Mouse (Mus musculus): ENCODE results near the gene Id3. TPM values are rescaled to one million over a fixed set of nuclear protein-coding genes. Genes with fewer than 3 reads are reported as not detected.
"Not testable (repeated sequence)": the region's sequence is repeated elsewhere in the genome, so short reads cannot be mapped to it uniquely, and the experiment has no call there.

The Id3 gene
- polyA plus RNA-seq (2014; fragmentation: Nextera tagmentation; extraction: Ambion mirVana): 404 and 407 TPM in 2 replicates

- peak within 1 kb of the TSS; percentile 90 for H3K4me3 ChIP-seq (ENCODE audit: low read depth, low read length)
- DNase-seq (ENCODE audit: low spot score) (peak; percentile 99), ATAC-seq (ENCODE audit: low read depth) (peak; percentile 88)
- under 1% methylated on average over 39 of the region's 39 CpGs for WGBS
- no peaks in the 10 kb centered on the region for H3K27me3 ChIP-seq (replicated peaks; ENCODE audit: control insufficient read depth, insufficient read depth, low read length)
- peak within 1 kb of the TSS; percentile 94 for H3K9ac ChIP-seq (ENCODE audit: low read depth, low read length)
- H3K9me3 ChIP-seq (ENCODE audit: control insufficient read depth, low read length): no peaks in the 10 kb centered on the region
- peaks cover 13% of the 10 kb centered on the region; the same call in 1 of the 2 replicates for H3K36me3 ChIP-seq (ENCODE audit: control insufficient read depth, insufficient read depth, low read length)
- peaks cover 53% of the 10 kb centered on the region for H3K4me1 ChIP-seq (ENCODE audit: control insufficient read depth, insufficient read depth, low read length)
- H3K27ac ChIP-seq (replicated peaks; ENCODE audit: low read depth, low read length): peak within 1 kb of the TSS; percentile 97
- peak within 1 kb of the TSS; percentile 63 for H3K4me2 ChIP-seq (ENCODE audit: low read depth, low read length)
Observed at GRCm38 (mm10) chr4:136143193-136143976, at the start of gene Id3. Gene Id3 (plus strand): TSS chr4:136143497.

GRCm38 (mm10) chr4:136094519-136095219 lies 48.6 kb upstream of the Id3 start:
- no peak for DNase-seq (ENCODE audit: low spot score)
- Histone ChIP-seq H3K4me1 (ENCODE audit: control insufficient read depth, insufficient read depth, low read length) (no peaks in the 10 kb centered on the region), H3K27ac (replicated peaks; ENCODE audit: low read depth, low read length) (no peak overlapping the region), H3K9ac (ENCODE audit: low read depth, low read length) (no peak overlapping the region), H3K36me3 (ENCODE audit: control insufficient read depth, insufficient read depth, low read length) (no peaks in the 10 kb centered on the region), H3K9me3 (ENCODE audit: control insufficient read depth, low read length) (peaks cover 7% of the 10 kb centered on the region; the same call in 1 of the 2 replicates), H3K27me3 (replicated peaks; ENCODE audit: control insufficient read depth, insufficient read depth, low read length) (no peaks in the 10 kb centered on the region), H3K4me2 (ENCODE audit: low read depth, low read length) (no peak overlapping the region), H3K4me3 (ENCODE audit: low read depth, low read length) (no peak overlapping the region)
- 74% methylated on average over 18 of the region's 18 CpGs for WGBS
- no peak for ATAC-seq (ENCODE audit: low read depth)

GRCm38 (mm10) chr4:136095490-136096105 lies 47.7 kb upstream of the Id3 start:
- Histone ChIP-seq H3K9me3 (ENCODE audit: control insufficient read depth, low read length) (peaks cover 7% of the 10 kb centered on the region; the same call in 1 of the 2 replicates), H3K4me3 (ENCODE audit: low read depth, low read length) (no peak overlapping the region), H3K4me1 (ENCODE audit: control insufficient read depth, insufficient read depth, low read length) (no peaks in the 10 kb centered on the region), H3K4me2 (ENCODE audit: low read depth, low read length) (no peak overlapping the region), H3K27me3 (replicated peaks; ENCODE audit: control insufficient read depth, insufficient read depth, low read length) (no peaks in the 10 kb centered on the region), H3K36me3 (ENCODE audit: control insufficient read depth, insufficient read depth, low read length) (no peaks in the 10 kb centered on the region), H3K27ac (replicated peaks; ENCODE audit: low read depth, low read length) (no peak overlapping the region), H3K9ac (ENCODE audit: low read depth, low read length) (no peak overlapping the region)
- ATAC-seq (ENCODE audit: low read depth) (no peak), DNase-seq (ENCODE audit: low spot score) (no peak)
- 70% methylated on average over 9 of the region's 9 CpGs for WGBS

GRCm38 (mm10) chr4:136096446-136097113 lies 46.7 kb upstream of the Id3 start:
- H3K27me3 ChIP-seq (replicated peaks; ENCODE audit: control insufficient read depth, insufficient read depth, low read length): no peaks in the 10 kb centered on the region
- H3K9ac ChIP-seq (ENCODE audit: low read depth, low read length): no peak overlapping the region
- H3K4me3 ChIP-seq (ENCODE audit: low read depth, low read length): no peak overlapping the region
- H3K4me2 ChIP-seq (ENCODE audit: low read depth, low read length): no peak overlapping the region
- no peaks in the 10 kb centered on the region for H3K4me1 ChIP-seq (ENCODE audit: control insufficient read depth, insufficient read depth, low read length)
- no peaks in the 10 kb centered on the region for H3K36me3 ChIP-seq (ENCODE audit: control insufficient read depth, insufficient read depth, low read length)
- H3K27ac ChIP-seq (replicated peaks; ENCODE audit: low read depth, low read length): no peak overlapping the region
- peaks cover 7% of the 10 kb centered on the region; the same call in 1 of the 2 replicates for H3K9me3 ChIP-seq (ENCODE audit: control insufficient read depth, low read length)
- 65% methylated on average over 11 of the region's 11 CpGs for WGBS
- DNase-seq (ENCODE audit: low spot score) (no peak), ATAC-seq (ENCODE audit: low read depth) (no peak)

GRCm38 (mm10) chr4:136098446-136098845 lies 44.9 kb upstream of the Id3 start:
- no peak for DNase-seq (ENCODE audit: low spot score)

GRCm38 (mm10) chr4:136100396-136101070 lies 42.8 kb upstream of the Id3 start:
- Histone ChIP-seq H3K9ac (ENCODE audit: low read depth, low read length) (no peak overlapping the region), H3K36me3 (ENCODE audit: control insufficient read depth, insufficient read depth, low read length) (no peaks in the 10 kb centered on the region), H3K4me3 (ENCODE audit: low read depth, low read length) (no peak overlapping the region), H3K9me3 (ENCODE audit: control insufficient read depth, low read length) (no peaks in the 10 kb centered on the region), H3K27me3 (replicated peaks; ENCODE audit: control insufficient read depth, insufficient read depth, low read length) (no peaks in the 10 kb centered on the region), H3K4me2 (ENCODE audit: low read depth, low read length) (no peak overlapping the region), H3K4me1 (ENCODE audit: control insufficient read depth, insufficient read depth, low read length) (peaks cover 10% of the 10 kb centered on the region), H3K27ac (replicated peaks; ENCODE audit: low read depth, low read length) (no peak overlapping the region)
- ATAC-seq (ENCODE audit: low read depth) (no peak), DNase-seq (ENCODE audit: low spot score) (no peak)
- WGBS: 66% methylated on average over 12 of the region's 12 CpGs

More at GRCm38 (mm10) chr4:136098446-136098845, 44.9 kb upstream of the Id3 start:
- Histone ChIP-seq H3K27me3 (replicated peaks; ENCODE audit: control insufficient read depth, insufficient read depth, low read length) (no peaks in the 10 kb centered on the region), H3K9ac (ENCODE audit: low read depth, low read length) (no peak overlapping the region), H3K4me1 (ENCODE audit: control insufficient read depth, insufficient read depth, low read length) (no peaks in the 10 kb centered on the region), H3K4me2 (ENCODE audit: low read depth, low read length) (no peak overlapping the region), H3K36me3 (ENCODE audit: control insufficient read depth, insufficient read depth, low read length) (no peaks in the 10 kb centered on the region), H3K4me3 (ENCODE audit: low read depth, low read length) (no peak overlapping the region), H3K27ac (replicated peaks; ENCODE audit: low read depth, low read length) (no peak overlapping the region), H3K9me3 (ENCODE audit: control insufficient read depth, low read length) (no peaks in the 10 kb centered on the region)
- 100% methylated on average over 3 of the region's 3 CpGs for WGBS
- ATAC-seq (ENCODE audit: low read depth): no peak

GRCm38 (mm10) chr4:136101753-136102152 lies 41.5 kb upstream of the Id3 start:
- H3K9me3 ChIP-seq (ENCODE audit: control insufficient read depth, low read length); ATAC-seq (ENCODE audit: low read depth); H3K9ac ChIP-seq (ENCODE audit: low read depth, low read length); H3K27ac ChIP-seq (replicated peaks; ENCODE audit: low read depth, low read length); DNase-seq (ENCODE audit: low spot score); H3K4me3 ChIP-seq (ENCODE audit: low read depth, low read length); H3K36me3 ChIP-seq (ENCODE audit: control insufficient read depth, insufficient read depth, low read length); H3K27me3 ChIP-seq (replicated peaks; ENCODE audit: control insufficient read depth, insufficient read depth, low read length); H3K4me2 ChIP-seq (ENCODE audit: low read depth, low read length): not testable (repeated sequence)
- H3K4me1 ChIP-seq (ENCODE audit: control insufficient read depth, insufficient read depth, low read length): peaks cover 10% of the 10 kb centered on the region
- 86% methylated on average over 4 of the region's 4 CpGs for WGBS

Measured in embryonic facial prominence, embryonic 14.5 days (tissue).